Mouse (Mus musculus): Measurements from ENCODE around the gene Ppp4r3a. TPM values are rescaled to one million over a fixed set of nuclear protein-coding genes. Genes with fewer than 3 reads are reported as not detected.
A peak's percentile ranks its signal among the peaks of the same experiment; 100 is the strongest.

The Ppp4r3a gene
- total and polyA plus RNA-seq, 3 experiments, result 43.2 to 68.6 (median 68.5) TPM

- H3K9ac ChIP-seq (ENCODE audit: insufficient read depth, low read depth), result no peak overlapping the region
- dilution Hi-C loops (cut with MboI; ENCODE audit: extremely low pct_ligation_motif_present, extremely low pct_unique_long_range_greater_than_20kb, low sequenced_read_pairs) (no loop called here), in situ Hi-C loops (cut with MboI; ENCODE audit: low pct_ligation_motif_present, low pct_unique_long_range_greater_than_20kb, low sequenced_read_pairs) (no loop called here)
- H3K4me3 ChIP-seq (replicated peaks in 1 of 3; ENCODE audit: low read depth in 2 of 3, low read length in 2 of 3, poor library complexity in 1 of 3), result no peak overlapping the region
- H3K36me3 ChIP-seq (replicated peaks in 1 of 2; ENCODE audit: control insufficient read depth in 1 of 2, insufficient read depth in 1 of 2, low read length in 1 of 2), result peaks cover 31 to 76% of the 10 kb centered on the region in 2 experiments
- no peak overlapping the region for H3K4me2 ChIP-seq (ENCODE audit: insufficient read depth, low read depth, poor library complexity, severe bottlenecking)
- no peak for DNase-seq (ENCODE audit: extremely low read depth)
- peaks cover 61% of the 10 kb centered on the region for H3K79me2 ChIP-seq (replicated peaks; ENCODE audit: control insufficient read depth, extremely low read depth, insufficient read depth, poor library complexity, severe bottlenecking)
- no peak overlapping the region for H3K27ac ChIP-seq (ENCODE audit: insufficient read depth, low read depth)
- peaks cover 2% of the 10 kb centered on the region for H3K9me3 ChIP-seq (replicated peaks; ENCODE audit: low read length)
- peaks cover 0 to 14% of the 10 kb centered on the region in 2 experiments; a peak in 1 of 4 replicates for H3K4me1 ChIP-seq (ENCODE audit: control insufficient read depth in 1 of 2, insufficient read depth in 2 of 2)
- TF ChIP-seq SIN3A (IDR thresholded peaks at IDR 0.05; ENCODE audit: low read length) (no peak), HCFC1 (IDR thresholded peaks at IDR 0.05; ENCODE audit: low read depth, low read length) (no peak), ZNF384 (IDR thresholded peaks at IDR 0.05; ENCODE audit: low read depth, low read length) (peak; percentile 43; the same call in 1 of the 2 replicates), IRF4 (IDR thresholded peaks at IDR 0.05; ENCODE audit: low read depth, low read length) (no peak), RAD21 (IDR thresholded peaks at IDR 0.05; ENCODE audit: low read depth, low read length) (no peak)
- H3K27me3 ChIP-seq (replicated peaks), result no peaks in the 10 kb centered on the region
These were observed 17.2 kb downstream of the Ppp4r3a start for GRCm38 (mm10) chr12:101066329-101066728.

- Histone ChIP-seq H3K4me1 (ENCODE audit: control insufficient read depth in 1 of 2, insufficient read depth in 2 of 2) (no peaks in the 10 kb centered on the region), H3K79me2 (replicated peaks; ENCODE audit: control insufficient read depth, extremely low read depth, insufficient read depth, poor library complexity, severe bottlenecking) (no peaks in the 10 kb centered on the region), H3K9me3 (replicated peaks; ENCODE audit: low read length) (no peaks in the 10 kb centered on the region), H3K9ac (ENCODE audit: insufficient read depth, low read depth) (no peak overlapping the region), H3K27me3 (replicated peaks) (no peaks in the 10 kb centered on the region), H3K36me3 (replicated peaks in 1 of 2; ENCODE audit: control insufficient read depth in 1 of 2, insufficient read depth in 1 of 2, low read length in 1 of 2) (peaks cover 41 to 70% of the 10 kb centered on the region in 2 experiments), H3K4me2 (ENCODE audit: insufficient read depth, low read depth, poor library complexity, severe bottlenecking) (no peak overlapping the region), H3K4me3 (replicated peaks in 1 of 3; ENCODE audit: low read depth in 2 of 3, low read length in 2 of 3, poor library complexity in 1 of 3) (no peak overlapping the region), H3K27ac (ENCODE audit: insufficient read depth, low read depth) (no peak overlapping the region)
- no peak for TF ChIP-seq MAZ (IDR thresholded peaks at IDR 0.05; ENCODE audit: low read depth, low read length)
- in situ Hi-C loops (cut with MboI; ENCODE audit: low pct_ligation_motif_present, low pct_unique_long_range_greater_than_20kb, low sequenced_read_pairs), result loop anchor here (10.0 kb wide), 1 partner anchor 175 kb away; no protein-coding TSS in a partner anchor
- no peak for DNase-seq (ENCODE audit: extremely low read depth)
- dilution Hi-C loops (cut with MboI; ENCODE audit: extremely low pct_ligation_motif_present, extremely low pct_unique_long_range_greater_than_20kb, low sequenced_read_pairs), result no loop called here
These were observed 43.5 kb downstream of the Ppp4r3a start for GRCm38 (mm10) chr12:101039956-101040355.

- Histone ChIP-seq H3K27ac (ENCODE audit: insufficient read depth, low read depth) (peak within 1 kb of the TSS; percentile 85), H3K4me3 (replicated peaks in 1 of 3; ENCODE audit: low read depth in 2 of 3, low read length in 2 of 3, poor library complexity in 1 of 3) (peak within 1 kb of the TSS; percentile 83 to 87 (median 85)), H3K79me2 (replicated peaks; ENCODE audit: control insufficient read depth, extremely low read depth, insufficient read depth, poor library complexity, severe bottlenecking) (peaks cover 30% of the 10 kb centered on the region), H3K4me2 (ENCODE audit: insufficient read depth, low read depth, poor library complexity, severe bottlenecking) (peak within 1 kb of the TSS; percentile 75), H3K27me3 (replicated peaks) (no peaks in the 10 kb centered on the region), H3K36me3 (replicated peaks in 1 of 2; ENCODE audit: control insufficient read depth in 1 of 2, insufficient read depth in 1 of 2, low read length in 1 of 2) (peaks cover 9 to 24% of the 10 kb centered on the region in 2 experiments), H3K9me3 (replicated peaks; ENCODE audit: low read length) (no peaks in the 10 kb centered on the region), H3K4me1 (ENCODE audit: control insufficient read depth in 1 of 2, insufficient read depth in 2 of 2) (peaks cover 8 to 30% of the 10 kb centered on the region in 2 experiments), H3K9ac (ENCODE audit: insufficient read depth, low read depth) (peak within 1 kb of the TSS; percentile 81)
- in situ Hi-C loops (cut with MboI; ENCODE audit: low pct_ligation_motif_present, low pct_unique_long_range_greater_than_20kb, low sequenced_read_pairs) (loop anchor here (5.0 kb wide), 2 partner anchors 37 to 72 kb away; no protein-coding TSS in a partner anchor), dilution Hi-C loops (cut with MboI; ENCODE audit: extremely low pct_ligation_motif_present, extremely low pct_unique_long_range_greater_than_20kb, low sequenced_read_pairs) (no loop called here)
- DNase-seq (ENCODE audit: extremely low read depth), result peak; percentile 89
- TF ChIP-seq ELF1 (IDR thresholded peaks at IDR 0.05; ENCODE audit: low read depth, low read length) (peak; percentile 78), PAX5 (IDR thresholded peaks at IDR 0.05; ENCODE audit: low read length) (no peak), MAZ (IDR thresholded peaks at IDR 0.05; ENCODE audit: low read depth, low read length) (peak; percentile 95), JUND (conservative IDR thresholded peaks at IDR 0.05; ENCODE audit: low read depth, low read length) (no peak; the same call in 1 of the 2 replicates), TBP (conservative IDR thresholded peaks at IDR 0.05; ENCODE audit: low read depth, low read length) (no peak), CTCF (conservative IDR thresholded peaks at IDR 0.05 in 1 of 2, IDR thresholded peaks at IDR 0.05 in 1 of 2; ENCODE audit: low read depth in 2 of 2, low read length in 2 of 2) (peak; percentile 52 to 85), MAFK (IDR thresholded peaks at IDR 0.05; ENCODE audit: insufficient replicate concordance, low read length) (0 out of 2 replicates have a peak, but pooled peaks have one; percentile 30), JUN (IDR thresholded peaks at IDR 0.05; ENCODE audit: insufficient read depth, low read depth, low read length) (no peak), ZC3H11A (IDR thresholded peaks at IDR 0.05; ENCODE audit: low read depth, low read length) (peak; percentile 86), E2F4 (IDR thresholded peaks at IDR 0.05; ENCODE audit: insufficient replicate concordance, low read depth, low read length) (no peak), GABPA (IDR thresholded peaks at IDR 0.05; ENCODE audit: insufficient replicate concordance, low read depth, low read length) (no peak), RCOR1 (conservative IDR thresholded peaks at IDR 0.05; ENCODE audit: low read depth, low read length) (0 out of 2 replicates have a peak, but pooled peaks have one; percentile 18), MEF2A (IDR thresholded peaks at IDR 0.05; ENCODE audit: borderline replicate concordance, low read depth, low read length) (peak; percentile 38; the same call in 1 of the 2 replicates), UBTF (IDR thresholded peaks at IDR 0.05; ENCODE audit: low read depth, low read length) (peak; percentile 19), CHD2 (IDR thresholded peaks at IDR 0.05; ENCODE audit: low read length) (no peak), MAX (IDR thresholded peaks at IDR 0.05; ENCODE audit: low read length) (peak; percentile 92), USF2 (conservative IDR thresholded peaks at IDR 0.05; ENCODE audit: low read depth, low read length) (no peak), CHD1 (IDR thresholded peaks at IDR 0.05; ENCODE audit: low read depth, low read length) (no peak)
These were observed 54.4 kb downstream of the Ppp4r3a start, which contains the start of gene Ccdc88c for GRCm38 (mm10) chr12:101028954-101029731. Ccdc88c (minus strand) TSS chr12:101029056.
